Mouse (Mus musculus) large intestine, adult 2 months (tissue): ENCODE results near the gene Faap20. TPM values are rescaled to one million over a fixed set of nuclear protein-coding genes. Genes with fewer than 3 reads are reported as not detected.

Source experiments
- DNase-seq: peaks from one replicate; pipeline ENCODE4 v3.0.0-alpha.2; 2012; ENCODE audit warnings: low read depth, low spot score
- WGBS: fragments of 180-500 bp; shearing (Covaris S2); methylation state at CpG from one replicate; pipeline ENCODE4 v1.1.7; 2018; 5-methylcytosine and 5-hydroxymethylcytosine counted together
- polyA plus RNA-seq: library from polyadenylated mRNA; depleted of rRNA; stranded (reverse); fragments of >200 nt; gene quantifications from 2 replicates; pipeline ENCODE4 v1.2.3, GENCODE M21; 2012

The Faap20 gene
- polyA plus RNA-seq, 1 experiment: 59.4 TPM

DNA sequence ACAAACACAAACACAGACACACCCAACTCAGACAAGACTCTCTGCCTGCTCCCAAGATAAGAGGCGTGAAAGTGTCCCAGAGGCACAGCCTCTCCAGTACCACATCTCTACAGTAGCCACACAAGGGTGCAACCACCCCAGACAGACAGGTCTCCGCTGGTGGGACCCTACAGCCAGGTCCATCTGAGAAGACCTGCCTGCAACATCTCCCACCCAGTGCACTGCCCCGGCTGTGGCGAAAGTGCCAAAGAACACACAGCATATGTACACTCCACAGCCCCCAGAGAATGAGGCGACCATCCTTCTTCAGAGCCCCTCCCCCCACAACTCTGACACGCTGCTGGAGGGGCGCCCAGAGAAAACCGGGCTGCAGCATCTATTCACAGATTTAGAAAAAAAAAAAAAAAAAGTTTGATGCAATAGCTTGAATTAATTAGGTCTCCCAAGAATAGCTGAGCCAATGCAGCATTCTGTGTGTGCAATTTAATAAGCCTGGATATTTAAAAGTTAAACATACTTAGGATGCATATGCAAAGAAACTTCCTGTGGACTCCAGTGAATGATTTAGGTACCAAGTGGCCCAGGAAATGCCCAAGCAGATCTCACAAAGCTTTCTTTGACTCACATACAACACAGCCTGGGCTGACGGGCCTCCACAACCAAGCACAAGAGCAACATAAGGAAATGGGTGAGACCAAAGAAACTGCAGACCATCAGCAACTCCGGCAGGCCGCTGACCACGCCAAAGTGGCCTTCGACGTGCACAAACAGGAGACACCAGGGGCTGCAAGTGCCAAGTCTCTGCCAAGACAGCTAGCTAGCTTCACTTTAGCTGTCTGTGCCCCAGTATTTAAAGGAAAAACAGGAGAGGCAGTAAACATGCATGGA lies 29.1 kb upstream of the Faap20 start:
- no peak for DNase-seq

DNA sequence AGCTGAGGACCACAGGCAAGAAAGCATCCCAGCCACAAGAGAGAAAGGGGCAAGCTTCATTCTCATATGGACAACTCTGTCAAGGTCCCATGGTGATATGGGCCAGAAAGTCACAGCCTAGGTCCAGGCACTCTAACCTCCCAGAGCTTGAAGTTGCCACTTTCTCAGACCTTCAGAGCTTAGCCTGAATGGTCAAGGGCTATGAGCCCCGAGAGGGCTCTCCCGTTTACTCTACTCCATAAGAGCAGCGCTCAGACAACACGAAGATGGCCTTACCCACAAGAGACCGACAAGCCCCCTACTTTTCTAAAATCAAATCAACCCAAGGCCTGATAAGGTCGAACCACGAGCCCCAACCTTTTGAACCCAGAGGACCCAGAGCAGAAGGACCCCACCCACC lies 28.5 kb upstream of the Faap20 start:
- 2% methylated on average over 7 of the region's 7 CpGs for WGBS
- no peak for DNase-seq

More for the DNA sequence above, 29.1 kb upstream of the Faap20 start:
- 6% methylated on average over 14 of the region's 14 CpGs for WGBS

DNA sequence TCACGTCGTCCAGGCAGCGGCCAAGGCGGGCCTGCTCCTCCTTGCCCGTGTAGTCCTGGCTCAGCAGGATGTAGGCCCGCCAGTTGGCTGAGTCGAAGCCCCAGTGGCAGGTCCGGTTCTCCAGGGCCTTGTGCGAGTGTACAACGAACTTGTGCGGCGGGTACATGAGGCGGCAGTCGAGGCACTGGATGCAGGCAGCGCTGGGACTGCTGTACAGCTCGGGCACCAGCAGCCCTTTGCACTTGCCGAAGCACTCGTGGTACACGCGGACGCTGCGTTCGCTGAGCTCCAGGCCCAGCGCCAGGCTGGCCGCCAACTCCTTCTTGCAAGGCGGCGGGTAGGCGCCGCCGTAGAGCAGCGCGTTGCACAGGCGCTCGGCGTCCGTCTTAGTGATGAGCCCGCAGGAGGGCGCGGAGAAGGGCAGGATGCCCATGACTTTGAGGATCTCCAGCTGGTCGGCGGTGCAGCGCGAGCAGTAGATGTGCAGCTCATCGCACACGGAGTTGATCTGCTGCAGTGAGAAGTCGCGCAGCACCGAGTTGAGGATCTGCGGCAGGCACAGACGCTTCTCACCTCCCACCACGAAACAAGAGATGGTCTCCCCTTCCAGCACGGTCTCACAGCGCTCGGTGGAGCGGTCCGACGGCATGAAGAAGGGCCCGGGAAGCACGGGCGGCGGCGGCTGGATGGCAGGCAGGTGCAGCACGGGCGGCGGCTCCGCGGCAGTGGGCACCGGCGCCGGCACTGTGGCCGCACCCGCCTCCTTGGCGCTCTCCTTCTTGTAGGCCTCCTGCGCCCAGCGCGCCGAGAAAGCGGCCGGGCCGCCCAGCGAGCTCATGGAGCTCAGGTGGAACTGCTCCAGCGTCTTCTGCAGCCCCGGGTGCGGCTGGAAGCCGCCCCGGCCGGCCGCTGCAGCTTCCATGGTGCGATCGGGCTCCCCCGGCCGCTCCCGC lies 27.7 kb upstream of the Faap20 start:
- no peak for DNase-seq
- WGBS: under 1% methylated on average over 93 of the region's 93 CpGs

DNA sequence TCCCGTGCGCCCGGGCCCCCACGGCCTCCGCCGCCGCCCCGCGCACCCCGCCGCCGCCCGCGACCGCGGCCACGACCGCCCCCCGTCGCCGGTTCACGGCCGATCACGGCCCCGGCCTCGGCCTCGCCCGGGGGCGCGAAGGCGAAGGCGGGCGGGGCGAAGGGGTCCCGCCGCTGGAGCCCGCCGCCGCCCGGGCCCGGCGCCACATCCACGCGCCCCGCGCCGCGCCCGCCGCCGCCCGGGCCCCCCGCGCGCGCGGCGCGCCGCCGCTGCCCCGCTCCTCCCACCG lies 27.1 kb upstream of the Faap20 start, which contains the start of gene Ski:
Ski (minus strand) TSS at position 41 of the 289 bp plus-strand sequence.
- 17% methylated on average over 63 of the region's 63 CpGs for whole genome bisulfite sequencing
- no peak for DNase-seq

DNA sequence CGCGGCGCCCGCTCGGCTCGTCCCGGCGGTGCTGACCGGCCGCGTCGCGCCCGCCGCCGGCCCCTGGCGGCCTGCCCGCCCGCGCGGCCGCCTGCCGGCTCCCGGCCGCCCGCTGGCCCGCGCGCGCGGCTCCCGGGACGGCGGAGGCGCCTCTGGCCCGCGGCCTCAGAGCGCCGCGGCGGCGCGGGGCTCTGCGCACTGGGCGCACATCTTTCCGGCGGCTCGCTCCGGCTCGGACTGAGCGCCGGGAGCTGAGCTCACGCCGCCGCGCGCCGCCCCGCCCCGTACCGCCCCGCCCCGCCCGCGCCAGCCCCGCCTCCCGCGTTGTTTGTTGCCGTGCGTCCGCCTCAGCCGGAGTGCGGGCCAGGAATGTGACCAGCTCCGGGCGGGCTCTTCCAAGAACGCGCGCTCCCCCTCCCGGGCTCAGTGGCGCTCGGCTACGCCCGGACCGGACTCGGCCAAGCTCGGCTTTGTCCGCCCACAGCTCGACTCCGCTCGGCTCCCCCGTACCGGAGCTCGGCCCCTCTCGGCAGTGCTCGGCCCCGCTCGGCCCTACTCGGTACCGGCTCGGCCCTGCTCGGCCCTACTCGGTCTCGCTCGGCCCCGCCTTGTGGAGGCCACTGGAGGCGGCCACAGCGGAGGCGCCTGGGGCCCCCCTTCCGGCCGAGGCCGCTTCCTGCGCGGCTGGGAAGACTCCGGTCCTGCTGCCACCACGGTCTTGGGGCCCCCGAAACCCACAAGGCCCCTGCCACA lies 26.6 kb upstream of the Faap20 start:
- peak; percentile 78 for DNase-seq
- WGBS: 7% methylated on average over 113 of the region's 116 CpGs

DNA sequence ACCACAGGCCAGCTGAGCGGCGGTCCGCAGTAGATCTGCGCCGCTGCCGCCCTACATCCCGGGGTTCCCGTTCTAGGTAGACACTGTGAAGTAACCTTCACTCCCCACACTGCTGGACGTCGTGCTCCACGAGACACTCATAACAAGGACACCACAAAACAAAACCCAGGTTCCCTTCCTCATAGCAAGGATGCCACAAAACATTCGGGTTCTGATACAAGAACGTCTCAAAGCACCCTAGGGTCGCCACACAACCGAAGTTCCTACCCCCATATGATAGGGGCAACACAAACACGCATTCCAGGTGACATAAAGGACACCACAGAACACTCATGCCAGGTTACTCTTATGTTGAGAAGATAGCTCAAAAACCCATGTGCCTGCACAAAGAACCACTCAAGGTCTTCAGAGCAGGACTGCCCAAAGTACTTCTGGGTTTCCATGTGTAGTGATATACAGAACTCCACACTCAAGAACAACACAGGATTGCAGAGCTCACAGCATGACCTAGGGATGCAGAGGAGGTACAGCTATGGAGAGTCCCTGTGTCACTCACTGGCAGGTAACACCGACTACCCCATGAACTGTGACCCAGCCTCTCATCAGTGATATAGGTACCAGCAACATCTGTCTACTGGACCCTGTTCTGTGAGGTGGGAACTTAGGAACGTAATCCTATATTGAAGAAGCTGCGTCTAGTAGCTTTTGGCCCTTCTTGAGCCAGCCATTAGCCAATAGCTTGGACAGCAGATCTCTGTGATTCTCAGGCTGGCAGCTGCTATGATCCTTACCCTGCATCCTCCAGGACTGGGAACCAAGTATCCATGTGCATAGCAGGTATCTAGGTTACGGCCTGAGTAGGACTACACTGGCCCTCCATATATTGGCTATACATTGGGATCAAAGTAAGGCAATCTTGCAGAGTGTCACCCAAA lies 25.7 kb upstream of the Faap20 start:
- WGBS: 32% methylated on average over 20 of the region's 20 CpGs
- DNase-seq: no peak

DNA sequence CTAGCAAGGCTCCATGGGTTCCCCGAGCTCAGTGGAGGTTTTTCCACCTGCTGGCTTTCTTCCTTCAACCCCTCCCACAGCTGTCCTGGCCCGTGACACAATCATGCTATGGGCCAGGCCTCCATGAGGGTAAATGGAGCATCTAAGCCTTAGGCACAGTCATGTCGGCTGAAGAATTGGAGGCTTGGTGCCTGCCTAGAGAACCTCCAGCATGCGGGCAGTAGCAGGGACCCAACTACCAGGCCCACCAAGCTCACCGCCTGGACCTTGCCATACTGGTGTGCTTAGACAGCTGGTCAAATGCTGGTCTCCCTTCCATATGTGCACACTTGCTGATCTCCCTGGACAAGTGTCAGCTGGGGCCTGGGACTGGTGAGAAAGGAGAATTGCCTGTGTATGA lies 23.7 kb upstream of the Faap20 start:
- no peak for DNase-seq
- 87% methylated on average over 5 of the region's 5 CpGs for WGBS

DNA sequence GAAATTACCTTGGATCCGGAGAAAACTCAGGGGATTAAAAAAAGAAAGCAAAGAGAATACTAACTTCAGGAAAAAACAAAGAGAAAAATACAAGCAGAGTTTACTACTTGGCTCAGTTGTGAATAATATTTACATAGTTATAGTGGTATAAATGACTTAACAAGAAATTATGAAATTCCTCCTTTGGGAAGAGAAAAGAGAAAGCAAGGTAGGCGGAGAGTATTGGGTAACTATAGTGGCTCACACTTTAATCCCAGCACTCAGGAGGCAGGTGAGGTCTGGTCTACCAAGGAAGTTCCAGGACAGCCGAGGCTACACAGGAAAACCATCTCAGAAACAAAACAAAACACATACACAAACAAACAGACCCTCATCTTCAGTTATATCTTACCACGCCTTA lies 21.6 kb upstream of the Faap20 start:
- 58% methylated on average over 4 of the region's 4 CpGs for WGBS
- DNase-seq: no peak

DNA sequence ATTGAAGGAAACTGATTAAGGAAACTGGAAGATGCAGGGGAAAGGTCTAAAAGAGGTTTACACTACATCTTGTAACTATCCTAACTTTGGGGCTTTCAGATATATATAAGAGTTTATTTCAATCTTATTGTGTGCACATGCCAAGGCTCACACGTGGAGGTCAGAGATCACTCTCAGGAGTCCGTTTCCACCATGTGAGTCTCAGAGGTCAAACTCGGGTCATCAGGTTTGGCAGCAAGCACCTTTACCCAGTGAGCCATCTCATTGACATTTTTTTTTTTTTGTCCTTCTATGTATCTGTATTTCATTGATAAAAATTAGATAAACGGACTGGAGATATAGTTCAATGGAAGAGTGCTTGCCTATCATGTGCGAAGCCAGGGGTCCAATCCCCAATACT lies 21.1 kb upstream of the Faap20 start:
- WGBS: 58% methylated on average over 5 of the region's 5 CpGs
- DNase-seq: no peak

DNA sequence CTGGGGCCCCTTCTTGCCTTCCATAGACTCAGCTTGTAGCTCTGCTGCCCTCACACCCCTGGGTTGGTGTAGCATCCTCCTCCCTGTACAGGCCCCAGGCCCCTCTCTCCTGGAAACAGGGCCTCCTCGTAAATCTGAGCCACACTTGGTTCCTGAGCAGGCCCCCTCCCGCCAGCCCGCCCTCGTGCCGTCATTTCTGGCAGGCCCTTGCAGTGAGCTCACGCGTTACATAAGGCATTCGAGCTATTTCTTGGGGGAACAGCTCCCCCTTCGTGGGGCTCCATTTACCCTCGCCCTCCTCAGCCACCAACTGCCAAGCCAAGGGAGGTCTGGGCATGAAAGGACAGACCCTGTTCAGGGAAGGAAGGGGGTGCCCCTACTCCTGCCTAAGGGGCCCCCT lies 15.7 kb upstream of the Faap20 start:
- WGBS: 65% methylated on average over 10 of the region's 10 CpGs
- DNase-seq: no peak

DNA sequence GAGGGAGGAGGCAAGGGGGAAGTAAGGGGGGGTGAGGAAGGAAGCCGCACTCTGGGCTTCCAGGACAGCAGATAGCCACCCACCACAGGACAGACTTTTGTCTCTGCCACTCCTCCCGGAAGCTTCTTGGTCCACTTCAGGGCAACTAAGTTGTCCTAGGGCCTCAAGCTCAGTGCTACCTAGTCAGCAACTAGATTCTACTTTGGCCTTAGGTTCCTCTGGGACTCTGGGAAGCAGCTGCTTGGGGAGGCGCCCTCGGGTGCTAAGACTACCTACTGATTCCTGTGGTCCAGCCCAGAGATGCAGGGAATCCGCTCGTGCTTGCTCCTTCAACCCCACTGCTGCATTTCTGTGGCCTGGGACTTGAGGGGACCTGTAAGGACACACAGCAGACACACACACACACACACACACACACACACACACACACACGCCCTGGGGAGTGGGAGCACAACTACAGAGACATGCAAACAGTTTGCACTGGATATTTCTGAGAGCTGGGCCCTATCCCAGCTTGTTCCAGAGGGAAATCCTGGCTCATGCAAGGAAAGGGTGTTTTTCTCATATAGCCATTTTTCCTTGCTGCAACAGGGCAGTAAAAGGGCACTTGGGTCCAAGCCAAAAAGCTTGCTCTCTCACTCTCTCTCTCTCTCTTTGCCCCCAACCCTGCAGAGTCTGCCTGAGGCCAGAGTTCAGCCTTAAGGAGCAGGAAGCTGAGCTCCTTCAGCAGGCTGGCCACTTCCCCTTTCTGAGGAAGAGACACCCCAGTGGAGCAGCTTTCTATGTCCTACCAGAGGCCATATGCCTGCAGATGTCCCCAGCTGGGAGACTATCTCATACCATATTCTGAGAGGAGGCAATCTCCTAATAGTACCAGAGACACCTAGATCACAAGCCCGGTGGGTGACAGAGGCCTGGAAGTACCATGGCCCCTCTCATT lies 15.0 kb upstream of the Faap20 start:
- DNase-seq: no peak
- WGBS: 30% methylated on average over 8 of the region's 8 CpGs

DNA sequence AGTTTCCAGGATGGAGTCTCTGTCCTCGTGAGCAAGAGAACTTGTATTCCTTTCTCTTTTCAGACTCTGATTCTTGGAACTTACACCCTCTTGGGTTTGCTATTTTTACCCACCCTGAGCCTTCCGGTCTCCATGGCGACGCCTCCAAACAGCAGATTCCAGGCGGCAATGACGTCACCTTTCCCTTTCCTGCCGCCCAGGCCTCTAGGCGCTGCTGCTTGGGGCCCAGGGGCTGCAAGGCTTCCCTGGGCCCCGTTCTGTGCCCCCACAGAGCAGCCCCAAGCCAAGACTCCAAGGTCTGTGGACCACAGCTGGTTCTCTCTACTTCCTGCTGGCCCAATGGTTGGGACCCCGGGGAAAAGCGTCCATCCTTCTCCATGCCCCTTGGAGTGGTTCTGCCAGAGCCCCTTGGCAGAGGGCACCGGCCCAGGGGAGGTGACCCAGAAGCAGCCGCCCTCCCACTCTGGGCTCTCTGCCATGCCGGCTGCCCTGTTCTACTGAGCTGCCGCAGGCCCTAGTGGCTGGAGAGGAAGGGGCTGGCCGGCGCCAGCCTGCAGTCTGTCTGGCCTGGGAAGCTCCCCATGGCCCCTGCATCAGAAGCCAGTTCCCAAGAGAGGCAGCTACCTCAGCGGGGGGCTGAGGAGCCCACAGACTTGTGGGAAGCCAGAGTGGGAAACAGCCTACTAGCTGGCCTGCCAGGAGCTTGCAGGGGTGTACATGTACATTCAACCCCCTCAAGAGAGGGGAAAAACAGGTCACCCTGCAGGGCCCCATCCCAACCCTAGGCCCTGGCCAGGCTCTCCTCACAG lies 14.1 kb upstream of the Faap20 start:
- no peak for DNase-seq
- WGBS: 18% methylated on average over 18 of the region's 18 CpGs

DNA sequence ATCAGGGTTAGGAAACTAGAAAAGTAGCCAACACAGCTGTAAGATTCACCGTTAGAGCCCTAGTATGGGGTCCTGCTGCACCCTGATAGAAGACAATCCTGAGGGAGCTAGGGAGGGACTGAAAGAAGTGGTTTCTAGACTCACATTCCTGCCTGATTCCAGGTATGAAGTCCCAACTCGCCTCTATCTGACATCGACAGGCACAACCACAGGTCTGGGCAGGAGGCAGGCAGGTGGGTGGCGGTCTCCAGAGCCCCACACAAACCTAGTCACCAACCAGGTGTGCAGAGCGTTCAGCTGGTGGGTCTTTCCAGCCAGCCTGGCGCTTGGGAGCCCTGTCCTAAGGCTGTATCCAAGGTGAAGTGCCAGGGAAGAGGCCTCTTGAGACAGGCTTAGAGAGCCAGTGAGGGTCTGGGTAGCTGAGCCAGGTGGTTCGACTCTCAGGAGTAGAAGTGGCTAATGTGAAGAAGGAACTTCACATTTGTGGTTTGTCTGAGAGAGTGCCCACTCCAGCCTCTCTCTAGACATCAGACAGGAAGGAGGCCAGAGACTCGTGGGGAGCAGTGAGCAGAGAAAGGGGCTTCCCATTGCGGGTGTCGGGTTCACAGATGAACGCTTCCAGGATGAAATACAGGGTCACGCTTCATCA lies 12.7 kb upstream of the Faap20 start:
- no peak for DNase-seq
- 86% methylated on average over 12 of the region's 12 CpGs for WGBS

DNA sequence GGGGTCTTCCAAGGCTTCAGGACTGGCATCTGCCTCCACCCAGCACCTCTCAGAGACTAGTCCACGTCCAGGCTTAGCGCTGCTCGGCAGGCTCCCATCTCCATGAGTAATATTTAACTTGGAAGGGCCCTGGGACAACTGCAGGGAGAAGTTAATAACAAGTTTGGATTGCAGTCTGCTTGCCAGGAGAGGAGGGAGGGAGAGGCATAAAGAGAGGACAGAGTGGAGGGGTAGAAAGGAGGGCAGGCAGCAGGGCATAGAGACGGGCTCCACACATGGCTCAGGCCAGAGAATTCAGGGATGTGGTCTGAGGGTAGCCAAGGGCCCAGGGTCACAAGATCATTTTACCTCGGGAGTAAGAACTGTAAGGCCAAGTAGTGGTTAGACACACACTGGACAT lies 11.3 kb upstream of the Faap20 start:
- WGBS: 9% methylated on average over 5 of the region's 5 CpGs

DNA sequence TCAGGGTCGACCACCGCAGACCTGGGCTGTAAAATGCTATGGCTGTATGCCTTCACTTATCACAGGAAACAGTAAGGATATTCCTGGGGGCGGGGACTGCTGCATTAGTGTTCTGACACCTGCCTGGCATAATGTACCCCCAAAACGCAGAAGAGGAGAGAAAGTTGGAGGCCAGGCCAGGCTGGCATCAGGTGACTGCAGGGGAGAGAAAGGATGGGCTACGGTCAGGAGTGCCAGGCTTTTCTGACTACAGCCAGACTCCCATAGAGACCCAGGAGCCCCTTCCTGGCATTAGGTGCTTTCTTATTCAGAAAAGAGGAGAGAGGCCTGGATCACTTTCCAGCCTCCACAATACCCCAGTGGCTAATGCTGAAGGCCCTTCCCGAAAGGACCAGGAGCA lies 10.1 kb upstream of the Faap20 start:
- WGBS: 63% methylated on average over 6 of the region's 6 CpGs
- DNase-seq: no peak

More for the DNA sequence above, 11.3 kb upstream of the Faap20 start:
- DNase-seq: no peak

DNA sequence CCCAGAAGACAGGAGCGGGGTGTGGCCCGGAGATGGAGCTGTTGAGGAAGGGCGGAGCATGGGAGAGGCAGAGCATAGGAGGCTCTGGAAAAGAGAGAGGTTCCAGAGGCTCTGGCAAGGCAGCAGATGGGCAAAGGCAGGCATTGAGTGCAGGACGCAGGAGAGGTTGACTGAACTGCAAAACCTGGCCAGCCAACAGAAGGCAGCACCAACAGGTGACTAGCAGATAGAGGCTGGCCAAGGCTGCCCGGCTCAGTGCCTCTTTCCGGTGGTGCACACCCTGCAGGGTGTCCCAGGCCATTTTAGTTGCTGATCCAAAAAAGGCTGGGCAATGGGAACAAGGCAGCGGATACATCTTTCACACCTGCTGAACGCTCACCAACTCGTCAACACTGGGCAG lies 7.8 kb upstream of the Faap20 start:
- 52% methylated on average over 9 of the region's 9 CpGs for WGBS
- no peak for DNase-seq

DNA sequence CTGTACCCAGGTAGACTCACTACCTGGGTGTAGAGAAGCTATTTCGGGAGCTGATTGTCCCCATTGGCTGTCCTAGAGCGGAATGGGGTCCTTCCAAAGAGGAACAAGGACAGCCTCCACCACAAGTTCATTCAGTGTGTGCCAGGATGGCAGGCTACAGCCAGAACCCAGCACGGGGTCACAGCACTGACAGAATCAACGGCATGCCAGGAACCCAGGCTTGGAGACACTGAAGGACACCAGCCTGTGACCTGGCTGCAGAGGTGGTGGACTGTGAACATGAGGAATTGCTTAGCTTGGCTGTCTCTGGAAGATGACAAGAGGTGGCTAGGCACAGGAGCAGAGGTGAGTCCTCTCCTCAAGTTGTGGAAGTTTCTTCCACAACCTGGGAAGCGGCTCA lies 7.3 kb upstream of the Faap20 start:
- DNase-seq: no peak
- WGBS: 93% methylated on average over 5 of the region's 5 CpGs
